Mouse (Mus musculus) heart, postnatal 0 days (tissue): Measurements from ENCODE around the gene Cyb561d2.

Source experiments
- CTCF ChIP-seq: IDR thresholded peaks from 2 replicates; pipeline ENCODE4 v1.5.1; 2016; ENCODE audit warnings: antibody characterized with exemption, control low read depth, low read depth
- EP300 ChIP-seq: IDR thresholded peaks from 2 replicates; pipeline ENCODE4 v1.6.1; 2016; ENCODE audit warnings: antibody characterized with exemption, low read depth

GRCm38 (mm10) chr9:107555701-107556100, 13.7 kb upstream of the Cyb561d2 start:
- TF ChIP-seq CTCF = no peak
- no peak for TF ChIP-seq EP300
